Mouse (Mus musculus): ENCODE data around the gene Zfp592.
A peak's percentile ranks its signal among the peaks of the same experiment; 100 is the strongest.
"Not testable (repeated sequence)": the region's sequence is repeated elsewhere in the genome, so short reads cannot be mapped to it uniquely, and the experiment has no call there.

Gene Zfp592

GRCm38 (mm10) chr7:80992980-80993833, at the start of gene Zfp592:
Gene Zfp592 (plus strand): TSS chr7:80993681.
- peak; percentile 92 for DNase-seq

- peak; percentile 96 for DNase-seq
These were observed 45.8 kb upstream of the Zfp592 start, which contains the start of gene Sec11a for GRCm38 (mm10) chr7:80947445-80948350. Gene Sec11a (minus strand): TSS chr7:80947780.

- no peak for DNase-seq
These were observed 42.0 kb upstream of the Zfp592 start for GRCm38 (mm10) chr7:80951461-80951860.

- no peak for DNase-seq
These were observed 41.3 kb upstream of the Zfp592 start for GRCm38 (mm10) chr7:80952140-80952539.

- peak; percentile 46 for DNase-seq
These were observed 39.2 kb upstream of the Zfp592 start for GRCm38 (mm10) chr7:80954251-80954650.

- DNase-seq = no peak
These were observed 36.6 kb upstream of the Zfp592 start for GRCm38 (mm10) chr7:80956891-80957290.

- DNase-seq = no peak
These were observed 34.5 kb upstream of the Zfp592 start for GRCm38 (mm10) chr7:80959003-80959402.

- DNase-seq = no peak
These were observed 30.7 kb upstream of the Zfp592 start for GRCm38 (mm10) chr7:80962799-80963198.

- DNase-seq = peak; percentile 77
These were observed 22.6 kb upstream of the Zfp592 start for GRCm38 (mm10) chr7:80970913-80971312.

GRCm38 (mm10) chr7:80971419-80971818, 22.1 kb upstream of the Zfp592 start:
- no peak for DNase-seq

GRCm38 (mm10) chr7:80972082-80972481, 21.4 kb upstream of the Zfp592 start:
- DNase-seq = no peak

- DNase-seq = not testable (repeated sequence)
These were observed 20.4 kb upstream of the Zfp592 start for GRCm38 (mm10) chr7:80972920-80973637.

GRCm38 (mm10) chr7:80973638-80974015, 19.9 kb upstream of the Zfp592 start:
- DNase-seq = not testable (repeated sequence)

- no peak for DNase-seq
These were observed 12.9 kb upstream of the Zfp592 start for GRCm38 (mm10) chr7:80980566-80980965.

- DNase-seq = no peak
These were observed 6.9 kb upstream of the Zfp592 start for GRCm38 (mm10) chr7:80986458-80987187.

- no peak for DNase-seq
These were observed 5.5 kb upstream of the Zfp592 start for GRCm38 (mm10) chr7:80987805-80988625.

- no peak for DNase-seq
These were observed 3.2 kb upstream of the Zfp592 start for GRCm38 (mm10) chr7:80990276-80990675.

GRCm38 (mm10) chr7:80991589-80991988, 1.9 kb upstream of the Zfp592 start:
- no peak for DNase-seq

GRCm38 (mm10) chr7:80992063-80992462, 1.4 kb upstream of the Zfp592 start:
- DNase-seq = no peak

GRCm38 (mm10) chr7:80992631-80992979, 876 bp upstream of the Zfp592 start:
- peak; percentile 64 for DNase-seq
